ENCODE assay signal across 17 mouse cellular contexts in genomic region chr10:59945416-59945815, GRCm38 (mm10). TPM values are rescaled to one million over a fixed set of nuclear protein-coding genes. Genes with fewer than 3 reads are reported as not detected.
A peak's percentile ranks its signal among the peaks of the same experiment; 100 is the strongest.
DNase-seq lines count a peak whose midpoint lies in the region; TF ChIP-seq lines count a peak whose summit lies in the region.
"Had no signal": no experiment of that assay in that cellular context is flagged by ENCODE, and none has a peak within 500 bp of the region (broad histone marks: within the 10 kb centered on the region; RNA-seq: fewer than 3 reads in every experiment).

No protein-coding gene starts in this region.

- peak; percentile 50 to 61 for DNase-seq in cerebellum, adult 18-20 months
- DNase-seq in cerebellum, postnatal 14 days: no peak
- DNase-seq in cerebellum, postnatal 25 days: peak; percentile 40 to 61
- DNase-seq in cerebellum, adult 9-10 months: no peak
- peak; percentile 6 for DNase-seq in gastrocnemius, adult 2 months
- no peak for DNase-seq in gastrocnemius, adult 18-20 months (ENCODE audit: low spot score)
- DNase-seq in brain, adult 2 months (ENCODE audit: low read depth, low spot score): peak; percentile 71
- DNase-seq in kidney, postnatal 36 days: no peak
- DNase-seq: adrenal gland, adult 2 months; adrenal gland, adult 8-10 months; adrenal gland, postnatal 10 days; adrenal gland, postnatal 14 days; adrenal gland, postnatal 25 days; adrenal gland, postnatal 36 days; B cell, adult 2 months; cerebellum, adult 11 months; cerebellum, adult 11-12 months had no signal

- no peak overlapping the region for H3K4me3 ChIP-seq in gastrocnemius, adult 2 months

- intact Hi-C loops in gastrocnemius, adult 2 months (cut with DNase I): no loop called here

- H3K27ac ChIP-seq in gastrocnemius, adult 2 months: no peak overlapping the region

- TF ChIP-seq CTCF in gastrocnemius, adult 2 months (IDR thresholded peaks at IDR 0.05): no peak

RNA-seq across cellular contexts. Expression of gene Ddit4, which starts 6.2 kb away (rescaled TPM):
- total RNA-seq in gastrocnemius, adult 2 months (2021): 100 to 1,000 TPM in 1 of 2 experiments, 10 to 100 TPM in 1; 15.4 to 183 TPM
- total RNA-seq in gastrocnemius, adult 18-20 months (2021): 100 to 1,000 TPM in 1 of 2 experiments, 1 to 10 TPM in 1; 8.1 to 202 TPM

RNA-seq across cellular contexts. Expression of gene Ascc1, which starts 57.2 kb away (rescaled TPM):
- 10 to 100 TPM; 13.6 to 14.6 TPM for total RNA-seq in gastrocnemius, adult 2 months (2021)
- total RNA-seq in gastrocnemius, adult 18-20 months (2021): 10 to 100 TPM; 14.2 to 15.3 TPM

RNA-seq across cellular contexts. Expression of gene Anapc16, which starts 57.5 kb away (rescaled TPM):
- 10 to 100 TPM; 49.5 to 50.7 TPM for total RNA-seq in gastrocnemius, adult 2 months (2021)
- 10 to 100 TPM; 43.7 to 43.9 TPM for total RNA-seq in gastrocnemius, adult 18-20 months (2021)

Comparison
In these comparisons a context has a peak if more than half of its experiments do, and no peak if none do; other contexts are left out.
1. DNase-seq: peak in cerebellum, adult 18-20 months (2 of 2), cerebellum, postnatal 25 days (2 of 2), gastrocnemius, adult 2 months (single experiment) and brain, adult 2 months (single experiment); none in cerebellum, postnatal 14 days (0 of 2), cerebellum, adult 9-10 months (single experiment), gastrocnemius, adult 18-20 months (single experiment) and kidney, postnatal 36 days (0 of 2).